Mouse (Mus musculus) lung, postnatal 0 days (tissue): ENCODE measurements at regions not wholly inside any gene's neighbourhood (a gene's known extent, or its start where the extent isn't known, plus 50 kb on each side); places are given as distances from the start of the nearest gene placed in this dataset.

Experiments used
- CTCF ChIP-seq: IDR thresholded peaks from 2 replicates; pipeline ENCODE4 v1.5.1; 2016; ENCODE audit warnings: antibody characterized with exemption, mild to moderate bottlenecking
- EP300 ChIP-seq: IDR thresholded peaks from 2 replicates; pipeline ENCODE4 v1.6.1; 2016; ENCODE audit warnings: antibody characterized with exemption, mild to moderate bottlenecking, control low read depth

GRCm38 (mm10) chr5:73946164-73946563, 122.1 kb downstream of the Usp46 start:
- TF ChIP-seq CTCF, result no peak
- TF ChIP-seq EP300, result no peak
